Mouse (Mus musculus): Measurements from ENCODE around the gene Cul7.

- TF ChIP-seq POLR2A (IDR thresholded peaks at IDR 0.05; ENCODE audit: borderline replicate concordance, low read depth, low read length) (no peak), CTCF (IDR thresholded peaks at IDR 0.05; ENCODE audit: low read depth, low read length) (no peak)
Observed at GRCm38 (mm10) chr17:46644916-46645475, 5.1 kb upstream of the Cul7 start.
